Mouse (Mus musculus): Measurements from ENCODE around the gene Kif3b.
A peak's percentile ranks its signal among the peaks of the same experiment; 100 is the strongest.
"Not testable (repeated sequence)": the region's sequence is repeated elsewhere in the genome, so short reads cannot be mapped to it uniquely, and the experiment has no call there.

The Kif3b gene

GRCm38 (mm10) chr2:153290938-153291928, at the start of gene Kif3b:
Kif3b (plus strand) TSS chr2:153291413.
- DNase-seq (ENCODE audit: inconsistent ontology term), result peak; percentile 87

DNA sequence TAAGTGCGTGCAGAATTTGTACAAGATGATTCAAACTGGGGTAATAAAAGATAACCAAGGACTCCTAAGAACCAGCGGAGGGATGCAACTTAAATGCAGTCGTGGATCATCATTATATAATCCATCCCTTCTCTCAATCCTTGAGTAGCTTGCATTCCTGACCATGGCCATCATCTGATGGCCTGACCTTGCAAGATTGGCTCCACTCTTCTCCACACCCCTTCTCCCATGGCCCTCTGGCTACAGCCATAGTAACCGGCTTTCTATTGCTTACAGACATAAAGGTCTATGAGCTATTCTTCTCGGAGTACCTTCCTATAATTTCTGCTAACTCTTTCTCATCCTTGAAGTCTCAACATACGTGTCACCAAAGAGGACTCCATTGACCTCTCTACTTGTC, 49.1 kb upstream of the Kif3b start:
- peak; percentile 40 for DNase-seq (ENCODE audit: inconsistent ontology term)

GRCm38 (mm10) chr2:153249751-153250150, 41.5 kb upstream of the Kif3b start:
- no peak for DNase-seq (ENCODE audit: inconsistent ontology term)

- peak; percentile 55 for DNase-seq (ENCODE audit: inconsistent ontology term)
These were observed 34.6 kb upstream of the Kif3b start for GRCm38 (mm10) chr2:153256604-153257003.

DNA sequence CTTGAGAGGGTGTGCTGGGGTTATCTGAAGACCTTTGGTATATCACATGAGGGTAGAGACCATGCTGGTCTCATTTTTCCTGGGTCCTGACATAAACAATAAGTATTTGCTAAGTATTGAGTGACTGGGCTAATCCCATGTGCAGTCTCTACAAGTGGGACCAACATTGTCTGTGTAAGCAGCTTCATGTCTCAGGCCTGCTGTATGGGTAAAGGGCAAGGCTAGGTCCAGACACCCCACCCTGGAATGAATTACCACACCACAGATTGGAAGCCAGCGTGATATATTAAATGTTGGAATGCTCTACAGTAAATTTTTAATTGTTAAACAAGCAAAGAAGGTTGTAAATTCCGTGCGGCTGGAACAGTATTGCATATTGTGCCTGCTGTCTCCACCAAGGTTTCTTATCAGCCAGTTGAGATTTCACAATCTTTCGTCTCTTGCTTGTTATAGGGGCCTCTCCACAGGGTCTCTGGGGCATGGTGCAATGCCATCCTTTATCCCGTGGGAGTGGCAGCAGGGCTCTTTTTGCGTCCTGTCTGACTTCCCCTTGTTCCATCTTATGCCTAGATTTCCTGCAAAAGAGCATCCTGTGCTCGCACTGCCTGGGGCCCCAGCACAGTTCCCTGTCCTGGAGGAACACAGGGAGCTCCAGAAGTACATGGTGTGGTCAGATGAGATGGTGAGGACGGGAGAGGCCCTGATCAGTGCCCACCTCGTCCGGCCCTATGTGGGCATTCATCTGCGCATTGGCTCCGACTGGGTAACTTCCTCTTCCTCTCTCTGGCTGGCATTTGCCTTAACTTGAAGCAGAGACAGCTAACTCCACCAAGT, 32.0 kb upstream of the Kif3b start:
- no peak for DNase-seq (ENCODE audit: inconsistent ontology term)

GRCm38 (mm10) chr2:153259864-153260674, 31.1 kb upstream of the Kif3b start:
- no peak for DNase-seq (ENCODE audit: inconsistent ontology term)

DNA sequence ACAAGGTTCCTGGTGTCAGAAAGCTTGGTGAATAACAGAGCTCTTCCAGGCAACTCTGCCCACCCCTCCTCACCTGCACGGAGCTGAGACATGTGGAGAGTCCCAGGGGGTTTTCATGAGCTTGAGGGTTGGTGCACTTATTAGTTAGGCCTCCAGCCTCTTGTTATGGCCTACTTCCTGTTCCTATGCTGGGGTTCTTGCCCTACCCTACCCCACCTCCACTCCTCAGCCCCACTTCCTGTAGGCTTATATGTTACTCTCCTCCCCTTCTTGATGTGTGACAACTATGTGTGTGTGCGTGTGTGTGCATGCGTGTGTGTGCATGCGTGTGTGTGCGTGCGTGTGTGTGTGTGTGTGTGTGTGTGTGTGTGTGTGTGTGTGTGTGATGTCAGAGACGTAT, 28.2 kb upstream of the Kif3b start:
- DNase-seq (ENCODE audit: inconsistent ontology term), result no peak

- no peak for DNase-seq (ENCODE audit: inconsistent ontology term)
These were observed 23.9 kb upstream of the Kif3b start for GRCm38 (mm10) chr2:153267331-153267730.

DNA sequence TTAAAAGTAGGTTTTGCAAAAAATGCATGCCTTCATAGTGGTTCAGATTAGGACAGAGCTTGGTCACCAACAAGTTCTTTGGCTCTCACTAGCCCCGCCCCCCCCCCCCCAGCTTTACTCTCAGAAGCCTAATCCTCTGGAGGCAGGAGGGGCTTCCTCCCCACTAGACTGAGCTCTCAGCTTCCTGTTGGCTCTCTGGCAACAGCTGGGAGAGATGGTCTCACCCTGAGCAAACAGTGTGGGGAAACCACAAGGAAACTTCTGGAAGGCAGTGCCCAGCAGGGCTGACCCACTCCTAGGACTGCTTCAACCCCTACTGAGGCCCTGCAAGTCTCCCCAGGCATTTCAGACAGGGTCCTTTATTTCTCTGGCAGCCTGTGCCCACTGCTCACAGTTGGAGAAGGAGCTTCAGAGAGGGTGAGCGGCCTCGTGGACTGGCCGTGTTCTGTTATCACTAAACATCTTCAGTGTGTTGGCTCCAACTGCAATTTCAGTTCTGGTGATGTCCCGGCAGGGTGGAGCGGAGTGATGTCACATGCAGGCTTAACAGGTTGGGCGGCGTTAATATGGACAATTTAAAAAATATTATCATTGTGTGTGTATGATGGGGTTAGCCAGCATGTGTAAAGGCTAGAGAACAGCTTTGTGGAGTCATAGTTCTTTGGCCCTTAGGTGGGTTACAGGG, 20.8 kb upstream of the Kif3b start:
- DNase-seq (ENCODE audit: inconsistent ontology term), result not testable (repeated sequence)

DNA sequence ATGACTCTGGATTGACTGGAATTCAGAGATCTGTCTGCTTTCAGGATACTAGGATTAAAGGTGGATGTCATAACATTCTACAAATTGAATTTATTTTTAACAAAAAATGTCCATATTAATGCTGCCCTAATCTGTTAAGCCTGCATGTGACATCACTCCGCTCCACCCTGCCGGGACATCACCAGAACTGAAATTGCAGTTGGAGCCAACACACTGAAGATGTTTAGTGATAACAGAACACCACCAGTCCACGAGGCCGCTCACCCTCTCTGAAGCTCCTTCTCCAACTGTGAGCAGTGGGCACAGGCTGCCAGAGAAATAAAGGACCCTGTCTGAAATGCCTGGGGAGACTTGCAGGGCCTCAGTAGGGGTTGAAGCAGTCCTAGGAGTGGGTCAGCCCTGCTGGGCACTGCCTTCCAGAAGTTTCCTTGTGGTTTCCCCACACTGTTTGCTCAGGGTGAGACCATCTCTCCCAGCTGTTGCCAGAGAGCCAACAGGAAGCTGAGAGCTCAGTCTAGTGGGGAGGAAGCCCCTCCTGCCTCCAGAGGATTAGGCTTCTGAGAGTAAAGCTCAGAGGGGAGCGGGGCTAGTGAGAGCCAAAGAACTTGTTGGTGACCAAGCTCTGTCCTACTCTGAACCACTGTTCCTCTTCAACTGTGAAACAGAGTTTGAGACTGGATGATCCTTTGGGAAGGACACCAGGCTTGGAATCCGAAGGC, 16.9 kb upstream of the Kif3b start:
- not testable (repeated sequence) for DNase-seq (ENCODE audit: inconsistent ontology term)

- no peak for DNase-seq (ENCODE audit: inconsistent ontology term)
These were observed 16.3 kb upstream of the Kif3b start for GRCm38 (mm10) chr2:153274919-153275247.

DNA sequence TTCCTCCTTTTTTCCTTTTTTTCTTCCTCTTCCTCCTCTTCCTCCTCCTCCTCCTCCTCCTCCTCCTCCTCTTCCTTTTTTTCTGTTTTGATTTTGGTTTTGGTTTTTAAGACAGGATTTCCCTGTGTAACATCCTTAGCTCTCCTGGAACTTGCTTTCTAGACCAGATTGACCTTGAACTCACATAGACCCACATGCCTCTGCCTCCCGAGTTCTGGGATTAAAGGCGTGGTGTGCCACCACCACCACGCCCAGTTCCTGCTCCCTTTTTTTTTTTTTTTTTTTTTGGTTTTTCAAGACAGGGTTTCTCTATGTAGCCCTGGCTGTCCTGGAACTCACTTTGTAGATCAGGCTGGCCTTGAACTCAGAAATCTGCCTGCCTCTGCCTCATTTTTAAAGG, 15.6 kb upstream of the Kif3b start:
- DNase-seq (ENCODE audit: inconsistent ontology term), result not testable (repeated sequence)

DNA sequence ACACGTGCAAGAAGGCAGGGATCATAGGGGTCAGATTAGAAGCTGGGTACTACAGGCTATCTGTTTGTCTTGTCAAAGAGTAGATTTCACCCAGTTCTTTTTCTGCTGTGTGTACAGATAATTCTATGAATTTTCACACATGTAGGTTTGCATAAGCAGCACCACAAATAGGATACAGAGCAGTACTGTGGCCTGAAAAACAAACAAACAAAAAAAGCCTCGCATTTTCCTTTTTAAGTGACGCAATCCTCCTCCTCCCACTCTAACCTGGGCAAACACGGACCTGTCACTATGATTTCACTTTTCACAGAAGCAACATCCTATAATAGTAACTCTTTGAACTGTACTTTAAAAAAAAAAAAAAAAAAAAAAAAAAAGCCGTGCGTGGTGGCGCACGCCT, 14.8 kb upstream of the Kif3b start:
- DNase-seq (ENCODE audit: inconsistent ontology term), result no peak

DNA sequence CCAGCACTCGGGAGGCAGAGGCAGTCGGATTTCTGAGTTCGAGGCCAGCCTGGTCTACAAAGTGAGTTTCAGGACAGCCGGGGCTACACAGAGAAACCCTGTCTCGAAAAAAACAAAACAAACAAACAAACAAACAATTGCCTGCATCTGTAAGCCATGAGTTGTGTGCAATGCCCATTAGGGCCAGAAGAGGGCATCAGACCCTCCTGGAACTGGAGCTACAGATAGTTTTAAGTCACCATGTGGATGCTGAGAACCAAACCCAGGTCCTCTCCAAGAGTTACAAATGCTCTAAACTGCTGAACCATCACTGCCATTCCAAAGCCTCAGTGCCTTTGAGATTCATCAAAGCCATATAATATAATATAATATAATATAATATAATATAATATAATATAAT, 14.4 kb upstream of the Kif3b start:
- DNase-seq (ENCODE audit: inconsistent ontology term), result not testable (repeated sequence)

DNA sequence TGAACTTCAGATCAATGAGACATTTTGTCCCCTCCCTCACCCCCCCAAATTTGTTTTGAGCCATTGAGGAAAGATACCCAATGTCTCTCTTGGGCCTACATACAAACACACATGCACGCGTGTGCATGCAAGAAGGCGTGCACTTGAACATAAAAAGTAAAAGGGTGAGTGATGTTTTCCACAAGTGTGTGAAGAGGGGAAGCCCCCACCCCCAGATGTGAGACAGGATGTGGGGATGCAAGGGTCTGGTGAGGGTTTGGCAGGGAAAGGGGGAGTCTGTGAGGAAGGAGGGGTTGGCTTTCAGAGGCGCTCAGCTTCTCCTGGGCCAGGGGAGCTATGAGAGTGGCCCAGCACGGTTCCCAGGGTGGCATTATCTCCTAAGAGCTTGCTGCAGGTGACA, 12.9 kb upstream of the Kif3b start:
- no peak for DNase-seq (ENCODE audit: inconsistent ontology term)

GRCm38 (mm10) chr2:153283919-153284318, 7.3 kb upstream of the Kif3b start:
- no peak for DNase-seq (ENCODE audit: inconsistent ontology term)

GRCm38 (mm10) chr2:153286524-153286923, 4.7 kb upstream of the Kif3b start:
- no peak for DNase-seq (ENCODE audit: inconsistent ontology term)

- peak; percentile 32 for DNase-seq (ENCODE audit: inconsistent ontology term)
These were observed 3.4 kb upstream of the Kif3b start for GRCm38 (mm10) chr2:153287835-153288234.

GRCm38 (mm10) chr2:153292305-153292861, 1.2 kb downstream of the Kif3b start:
- peak; percentile 44 for DNase-seq (ENCODE audit: inconsistent ontology term)

GRCm38 (mm10) chr2:153295196-153295595, 4.0 kb downstream of the Kif3b start:
- DNase-seq (ENCODE audit: inconsistent ontology term), result no peak

All from Muller cell, postnatal 12 days (primary cell).